Mouse (Mus musculus) layer of hippocampus, postnatal 36 days (tissue): ENCODE measurements around the gene Sgpp2. TPM values are rescaled to one million over a fixed set of nuclear protein-coding genes. Genes with fewer than 3 reads are reported as not detected.

Source experiments
- DNase-seq, 2 experiments: peaks; one replicate each; pipeline ENCODE4 v3.0.0; 2022
- total RNA-seq, 2 experiments: library from RNA; stranded (reverse); gene quantifications; 2 replicates each; pipeline ENCODE4 v1.2.3; 2021

Sgpp2 gene
- total RNA-seq, 2 experiments from 2014 or later = 4.0 to 5.5 TPM

- DNase-seq = no peak
These were observed 29.8 kb downstream of the Sgpp2 start for GRCm38 (mm10) chr1:78339941-78340340.

- no peak for DNase-seq
These were observed 30.4 kb downstream of the Sgpp2 start for GRCm38 (mm10) chr1:78340584-78340983.

GRCm38 (mm10) chr1:78347317-78347806 is 37.2 kb downstream of the Sgpp2 start:
- DNase-seq = no peak

- no peak for DNase-seq
These were observed 39.1 kb downstream of the Sgpp2 start for GRCm38 (mm10) chr1:78349219-78349618.

- DNase-seq = no peak
These were observed 43.1 kb downstream of the Sgpp2 start for GRCm38 (mm10) chr1:78353254-78353653.

- DNase-seq = no peak
These were observed 45.0 kb downstream of the Sgpp2 start for GRCm38 (mm10) chr1:78355123-78355522.

- DNase-seq = no peak
These were observed 47.3 kb downstream of the Sgpp2 start for GRCm38 (mm10) chr1:78357415-78357814.

- DNase-seq = no peak
These were observed 47.7 kb downstream of the Sgpp2 start for GRCm38 (mm10) chr1:78357868-78358267.

- DNase-seq = no peak
These were observed 54.1 kb downstream of the Sgpp2 start for GRCm38 (mm10) chr1:78363965-78364889.

- no peak for DNase-seq
These were observed 57.7 kb downstream of the Sgpp2 start for GRCm38 (mm10) chr1:78367806-78368205.

GRCm38 (mm10) chr1:78370121-78370520 is 60.0 kb downstream of the Sgpp2 start:
- DNase-seq = no peak

GRCm38 (mm10) chr1:78371569-78372236 is 61.6 kb downstream of the Sgpp2 start:
- DNase-seq = no peak

- no peak for DNase-seq
These were observed 62.2 kb downstream of the Sgpp2 start for GRCm38 (mm10) chr1:78372316-78372715.

GRCm38 (mm10) chr1:78373836-78374235 is 63.7 kb downstream of the Sgpp2 start:
- no peak for DNase-seq

GRCm38 (mm10) chr1:78375058-78375457 is 64.9 kb downstream of the Sgpp2 start:
- DNase-seq = no peak

GRCm38 (mm10) chr1:78380950-78381349 is 70.8 kb downstream of the Sgpp2 start:
- no peak for DNase-seq

GRCm38 (mm10) chr1:78387854-78388253 is 77.7 kb downstream of the Sgpp2 start:
- DNase-seq = no peak

GRCm38 (mm10) chr1:78388848-78389247 is 78.7 kb downstream of the Sgpp2 start:
- DNase-seq = no peak

- no peak for DNase-seq
These were observed 85.1 kb downstream of the Sgpp2 start for GRCm38 (mm10) chr1:78395191-78395735.

- no peak for DNase-seq
These were observed 85.6 kb downstream of the Sgpp2 start for GRCm38 (mm10) chr1:78395737-78396136.

GRCm38 (mm10) chr1:78396320-78396913 is 86.3 kb downstream of the Sgpp2 start:
- DNase-seq = no peak

GRCm38 (mm10) chr1:78399755-78400154 is 89.6 kb downstream of the Sgpp2 start:
- DNase-seq = no peak

GRCm38 (mm10) chr1:78401413-78401812 is 91.3 kb downstream of the Sgpp2 start:
- no peak for DNase-seq
